In genomic region chr19:5726961-5727578, GRCm38 (mm10) we compare ENCODE assay signal across 9 mouse cellular contexts. TPM values are rescaled to one million over a fixed set of nuclear protein-coding genes. Genes with fewer than 3 reads are reported as not detected.
DNase-seq lines count a peak whose midpoint lies in the region; ATAC-seq lines count a peak whose summit lies in the region.
"Had no signal": no experiment of that assay in that cellular context is flagged by ENCODE, and none has a peak within 500 bp of the region (broad histone marks: within the 10 kb centered on the region; RNA-seq: fewer than 3 reads in every experiment).

No protein-coding gene starts in this region.

- no peak for DNase-seq in lung, postnatal 4 days
- DNase-seq in embryonic facial prominence, embryonic 14.5 days (ENCODE audit: low spot score): no peak
- peak; percentile 73 for DNase-seq in naive thymus-derived CD4-positive, alpha-beta T cell, adult 2 months (ENCODE audit: low read depth)
- DNase-seq in layer of hippocampus, postnatal 25 days (ENCODE audit: extremely low spot score in 1 of 2, low spot score in 1 of 2): no peak
- no peak for DNase-seq in ovary, postnatal 36 days (ENCODE audit: low spot score)
- no peak for DNase-seq in retina, postnatal 1 day

- H3K4me2 ChIP-seq in lung, embryonic 15.5 days: peak overlapping the region; percentile 93
- peak overlapping the region; percentile 98 for H3K4me2 ChIP-seq in embryonic facial prominence, embryonic 14.5 days (ENCODE audit: low read depth, low read length)
- H3K4me2 ChIP-seq in intestine, embryonic 16.5 days (ENCODE audit: low read depth, low read length): peak overlapping the region; percentile 93

- H3K27ac ChIP-seq in lung, embryonic 15.5 days: peak overlapping the region; percentile 58
- peak overlapping the region; percentile 92 for H3K27ac ChIP-seq in embryonic facial prominence, embryonic 14.5 days (replicated peaks; ENCODE audit: low read depth, low read length)
- H3K27ac ChIP-seq in intestine, embryonic 16.5 days (ENCODE audit: low read length): peak overlapping the region; percentile 72

- peak overlapping the region; percentile 99 for H3K9ac ChIP-seq in lung, embryonic 15.5 days
- H3K9ac ChIP-seq in embryonic facial prominence, embryonic 14.5 days (ENCODE audit: low read depth, low read length): peak overlapping the region; percentile 99
- H3K9ac ChIP-seq in intestine, embryonic 16.5 days (ENCODE audit: low read depth, low read length): peak overlapping the region; percentile 88

- peaks cover 73% of the 10 kb centered on the region for H3K4me1 ChIP-seq in lung, embryonic 15.5 days
- peaks cover 38% of the 10 kb centered on the region for H3K4me1 ChIP-seq in embryonic facial prominence, embryonic 14.5 days (ENCODE audit: control insufficient read depth, insufficient read depth, low read length)
- peaks cover 62% of the 10 kb centered on the region for H3K4me1 ChIP-seq in intestine, embryonic 16.5 days (ENCODE audit: control insufficient read depth, insufficient read depth, low read length)

- peak overlapping the region; percentile 97 for H3K4me3 ChIP-seq in lung, embryonic 15.5 days
- H3K4me3 ChIP-seq in embryonic facial prominence, embryonic 14.5 days (ENCODE audit: low read depth, low read length): peak overlapping the region; percentile 98
- peak overlapping the region; percentile 91 for H3K4me3 ChIP-seq in intestine, embryonic 16.5 days (ENCODE audit: low read length)

- 70% methylated on average over 15 of the region's 15 CpGs for WGBS in lung, embryonic 15.5 days
- WGBS in embryonic facial prominence, embryonic 14.5 days: 72% methylated on average over 15 of the region's 15 CpGs
- 65% methylated on average over 15 of the region's 15 CpGs for WGBS in intestine, embryonic 16.5 days

- no peaks in the 10 kb centered on the region for H3K27me3 ChIP-seq in lung, embryonic 15.5 days
- H3K27me3 ChIP-seq in embryonic facial prominence, embryonic 14.5 days (replicated peaks; ENCODE audit: control insufficient read depth, insufficient read depth, low read length): no peaks in the 10 kb centered on the region
- H3K27me3 ChIP-seq in intestine, embryonic 16.5 days (replicated peaks; ENCODE audit: control insufficient read depth, insufficient read depth, low read length): no peaks in the 10 kb centered on the region

- no peaks in the 10 kb centered on the region for H3K9me3 ChIP-seq in lung, embryonic 15.5 days
- no peaks in the 10 kb centered on the region for H3K9me3 ChIP-seq in embryonic facial prominence, embryonic 14.5 days (ENCODE audit: control insufficient read depth, low read length)
- no peaks in the 10 kb centered on the region for H3K9me3 ChIP-seq in intestine, embryonic 16.5 days (ENCODE audit: control insufficient read depth, low read length)

- ATAC-seq in lung, embryonic 15.5 days (ENCODE audit: borderline replicate concordance, extremely low read depth, low FRiP score, low TSS enrichment): no peak
- no peak for ATAC-seq in embryonic facial prominence, embryonic 14.5 days (ENCODE audit: low read depth)
- ATAC-seq in intestine, embryonic 16.5 days: no peak

- H3K36me3 ChIP-seq in lung, embryonic 15.5 days: peaks cover 23% of the 10 kb centered on the region
- peaks cover 36% of the 10 kb centered on the region; the same call in 1 of the 2 replicates for H3K36me3 ChIP-seq in embryonic facial prominence, embryonic 14.5 days (ENCODE audit: control insufficient read depth, insufficient read depth, low read length)
- H3K36me3 ChIP-seq in intestine, embryonic 16.5 days (ENCODE audit: control insufficient read depth, insufficient read depth, low read length): peaks cover 4% of the 10 kb centered on the region; the same call in 1 of the 2 replicates

RNA-seq across cellular contexts. Expression of gene Ehbp1l1, which starts 1.0 kb away (rescaled TPM):
- polyA plus RNA-seq in lung, embryonic 15.5 days (2015; fragmentation: Nextera tagmentation; extraction: Ambion mirVana): 23.6 and 24.5 TPM in 2 replicates
- 34.2 and 43.4 TPM in 2 replicates for polyA plus RNA-seq in embryonic facial prominence, embryonic 14.5 days (2014; fragmentation: Nextera tagmentation; extraction: Ambion mirVana)
- polyA plus RNA-seq in intestine, embryonic 16.5 days (2015; fragmentation: Nextera tagmentation; extraction: Ambion mirVana): 48.6 and 49.7 TPM in 2 replicates
- total RNA-seq in layer of hippocampus, postnatal 25 days (2021): 10 to 100 TPM; 14.6 to 17.2 TPM

RNA-seq across cellular contexts. Expression of gene Fam89b, which starts 2.4 kb away (rescaled TPM):
- 105 and 108 TPM in 2 replicates for polyA plus RNA-seq in lung, embryonic 15.5 days (2015; fragmentation: Nextera tagmentation; extraction: Ambion mirVana)
- 101 and 111 TPM in 2 replicates for polyA plus RNA-seq in embryonic facial prominence, embryonic 14.5 days (2014; fragmentation: Nextera tagmentation; extraction: Ambion mirVana)
- 56.6 and 57.8 TPM in 2 replicates for polyA plus RNA-seq in intestine, embryonic 16.5 days (2015; fragmentation: Nextera tagmentation; extraction: Ambion mirVana)
- total RNA-seq in layer of hippocampus, postnatal 25 days (2021): 10 to 100 TPM; 29.3 to 32.9 TPM

RNA-seq across cellular contexts. Expression of gene Ltbp3, which starts 13.6 kb away (rescaled TPM):
- polyA plus RNA-seq in lung, embryonic 15.5 days (2015; fragmentation: Nextera tagmentation; extraction: Ambion mirVana): 47.2 and 54.9 TPM in 2 replicates
- polyA plus RNA-seq in embryonic facial prominence, embryonic 14.5 days (2014; fragmentation: Nextera tagmentation; extraction: Ambion mirVana): 59.2 and 68.0 TPM in 2 replicates
- 14.0 and 20.8 TPM in 2 replicates for polyA plus RNA-seq in intestine, embryonic 16.5 days (2015; fragmentation: Nextera tagmentation; extraction: Ambion mirVana)
- total RNA-seq in layer of hippocampus, postnatal 25 days (2021): 10 to 100 TPM; 23.8 to 26.8 TPM

RNA-seq across cellular contexts. Expression of gene Kcnk7, which starts 22.9 kb away (rescaled TPM):
- polyA plus RNA-seq in lung, embryonic 15.5 days (2015; fragmentation: Nextera tagmentation; extraction: Ambion mirVana): 0.69 TPM in 1 of 2 replicates, not detected in the other
- polyA plus RNA-seq in embryonic facial prominence, embryonic 14.5 days (2014; fragmentation: Nextera tagmentation; extraction: Ambion mirVana): 0.34 and 1.7 TPM in 2 replicates
- polyA plus RNA-seq in intestine, embryonic 16.5 days (2015; fragmentation: Nextera tagmentation; extraction: Ambion mirVana): 0.13 and 0.34 TPM in 2 replicates
- total RNA-seq in layer of hippocampus, postnatal 25 days (2021): not detected
- polyA plus RNA-seq: brain, embryonic 14.5 days had no signal

RNA-seq across cellular contexts. Expression of gene Pcnx3, which starts 38.4 kb away (rescaled TPM):
- 18.2 and 20.9 TPM in 2 replicates for polyA plus RNA-seq in lung, embryonic 15.5 days (2015; fragmentation: Nextera tagmentation; extraction: Ambion mirVana)
- 24.1 and 32.1 TPM in 2 replicates for polyA plus RNA-seq in embryonic facial prominence, embryonic 14.5 days (2014; fragmentation: Nextera tagmentation; extraction: Ambion mirVana)
- polyA plus RNA-seq in intestine, embryonic 16.5 days (2015; fragmentation: Nextera tagmentation; extraction: Ambion mirVana): 15.1 and 16.8 TPM in 2 replicates
- 10 to 100 TPM; 59.8 to 73.9 TPM for total RNA-seq in layer of hippocampus, postnatal 25 days (2021)
